Mouse (Mus musculus): Measurements from ENCODE around the gene Gm49383.

The Gm49383 gene

DNA sequence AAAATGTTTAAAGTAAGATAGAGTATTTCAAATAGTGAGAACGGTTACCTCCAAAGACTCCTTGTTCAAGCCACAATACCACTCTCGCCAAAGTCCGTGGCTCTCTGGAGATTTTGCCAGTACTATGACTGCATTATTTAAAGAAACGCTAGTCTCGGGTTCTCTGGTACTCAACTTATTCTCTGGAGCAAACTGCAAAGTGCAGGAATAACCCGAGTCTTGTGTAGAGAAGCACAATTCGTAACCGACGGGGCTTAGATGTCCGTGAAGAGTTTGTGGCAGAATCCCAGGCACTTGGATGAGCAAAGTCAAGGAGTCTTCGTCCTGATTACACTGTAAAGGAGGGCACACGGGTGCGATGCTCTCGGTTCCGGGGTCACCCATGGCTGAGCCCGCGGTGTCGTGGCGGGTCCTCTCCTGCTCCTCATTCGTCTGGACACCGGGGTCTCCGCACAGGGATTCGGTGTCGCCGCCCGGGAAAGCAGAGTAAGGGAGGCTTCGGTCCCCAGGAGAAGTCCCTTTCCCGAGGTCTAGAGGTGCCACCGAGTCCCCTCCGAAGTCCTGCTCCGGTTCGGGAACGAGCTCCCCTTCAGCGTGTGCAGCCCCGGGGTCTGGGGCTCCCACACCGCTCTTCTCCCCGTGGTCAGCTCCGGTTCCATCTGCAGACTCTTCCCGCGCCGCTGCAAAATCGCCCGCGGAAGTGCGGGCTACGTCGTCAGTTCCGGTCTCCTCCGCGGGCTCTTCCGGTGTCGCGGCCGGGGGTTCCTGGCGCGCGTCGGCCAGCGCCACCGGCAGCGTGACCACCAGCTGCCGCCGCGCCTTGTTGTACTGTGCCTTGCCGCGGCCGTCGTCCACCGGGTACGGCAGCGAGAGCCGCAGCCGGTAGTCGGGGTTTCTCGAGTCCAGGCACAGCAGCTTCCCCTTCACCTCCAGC is at the start of gene Gm49383:
TSS of gene Gm49383 (minus strand) at position 661 of the 934 bp plus-strand sequence.
- no peak for DNase-seq (ENCODE audit: low read depth, low spot score)

- no peak for DNase-seq (ENCODE audit: low read depth, low spot score)
These were observed 45.0 kb upstream of the Gm49383 start for GRCm38 (mm10) chr12:69241771-69242431.

DNA sequence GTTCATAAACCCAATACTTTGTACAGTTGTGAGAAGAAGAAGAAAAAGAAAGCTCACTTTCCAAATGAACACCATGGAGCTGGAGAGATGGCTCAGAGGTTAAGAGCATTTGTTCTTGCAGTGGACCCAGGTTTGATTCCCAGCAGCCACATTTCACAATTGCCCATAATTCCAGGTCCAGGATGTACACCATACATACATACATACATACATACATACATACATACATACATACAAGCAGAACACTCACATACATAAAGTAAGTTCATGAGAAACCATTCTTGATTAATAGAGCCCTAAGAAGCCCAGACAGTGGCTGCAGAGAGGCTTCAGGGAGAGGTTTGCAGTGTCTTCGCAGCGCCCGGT is 44.5 kb upstream of the Gm49383 start:
- DNase-seq (ENCODE audit: low read depth, low spot score): no peak

- DNase-seq (ENCODE audit: low read depth, low spot score): no peak
These were observed 44.0 kb upstream of the Gm49383 start, which contains the start of gene Klhdc1 for GRCm38 (mm10) chr12:69240876-69241275. Gene Klhdc1 (plus strand): TSS chr12:69241176.

- peak; percentile 33 for DNase-seq (ENCODE audit: low read depth, low spot score)
These were observed 41.4 kb upstream of the Gm49383 start for GRCm38 (mm10) chr12:69238284-69238683.

DNA sequence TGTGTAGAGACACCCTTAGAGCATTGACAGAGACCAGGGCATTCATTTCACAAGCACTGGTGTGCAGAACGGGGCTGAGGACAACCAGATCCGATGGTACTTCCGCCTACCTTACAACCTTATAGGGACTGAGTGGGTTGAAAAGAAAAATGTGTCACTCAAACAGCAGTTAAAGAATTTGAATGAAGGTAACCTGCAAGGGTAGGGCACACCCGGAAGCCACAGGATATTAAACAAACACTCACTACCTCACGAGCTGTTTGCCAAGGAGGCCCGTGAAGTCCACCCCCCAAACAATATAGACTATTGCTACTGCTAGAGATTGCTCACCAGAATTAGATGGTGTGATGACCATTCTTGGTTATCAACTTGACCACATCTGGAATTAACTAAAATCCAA is 38.9 kb upstream of the Gm49383 start:
- no peak for DNase-seq (ENCODE audit: low read depth, low spot score)

DNA sequence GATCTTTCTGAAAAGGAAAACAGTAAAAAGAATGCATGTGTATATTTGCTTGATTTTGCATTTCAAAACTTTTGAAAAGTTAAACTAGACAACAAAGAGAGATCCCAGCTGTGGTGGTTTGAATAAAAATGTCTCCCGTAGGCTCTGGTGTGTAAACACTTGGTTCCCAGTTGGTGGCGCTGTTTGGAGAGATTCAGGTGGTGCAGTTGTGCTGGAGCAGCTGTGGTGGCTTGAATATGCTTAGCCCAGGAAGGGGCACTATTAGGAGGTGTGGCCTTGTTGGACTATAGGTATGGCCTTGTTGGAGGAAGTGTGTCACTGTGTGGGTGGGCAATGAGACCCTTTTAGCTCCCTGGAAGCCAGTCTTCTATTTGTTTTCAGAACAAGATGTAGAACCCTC is 32.3 kb upstream of the Gm49383 start:
- DNase-seq (ENCODE audit: low read depth, low spot score): peak; percentile 91

DNA sequence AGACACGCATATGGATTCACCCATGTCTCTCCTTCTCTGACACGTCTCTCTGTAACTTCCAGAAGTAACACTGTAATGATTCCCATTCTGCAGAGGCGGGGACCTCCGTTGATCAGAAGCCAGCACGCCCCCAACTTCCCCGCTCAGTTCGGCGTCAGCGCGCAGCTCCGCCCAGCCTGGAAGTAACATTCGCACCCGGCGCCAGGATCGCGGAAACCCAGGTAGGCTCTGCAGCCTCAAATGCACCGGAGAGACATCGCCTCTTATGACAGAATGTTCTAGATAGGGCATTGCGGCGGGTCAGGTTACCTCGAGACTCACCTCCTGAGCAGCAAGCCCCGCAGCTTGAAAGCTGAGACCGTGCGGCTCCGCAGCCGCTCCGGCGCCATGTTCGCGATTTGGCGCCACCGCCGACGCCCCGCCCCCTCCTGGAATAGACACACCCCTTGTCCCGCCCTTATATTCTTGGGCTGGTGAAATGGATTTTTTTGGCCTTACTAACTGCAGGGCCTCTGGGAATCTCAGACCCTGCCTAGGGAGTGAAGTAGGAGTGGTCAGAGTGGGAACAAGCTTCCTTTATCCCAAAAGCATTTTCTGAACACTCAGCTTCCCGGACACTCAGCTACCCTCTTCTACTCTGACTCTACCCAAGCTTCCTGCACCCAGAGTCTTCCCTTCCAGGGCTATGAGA is 31.0 kb upstream of the Gm49383 start, which contains the start of gene Pole2:
TSS of gene Pole2 (minus strand) at position 420 of the 691 bp plus-strand sequence.
- DNase-seq (ENCODE audit: low read depth, low spot score): peak; percentile 86

DNA sequence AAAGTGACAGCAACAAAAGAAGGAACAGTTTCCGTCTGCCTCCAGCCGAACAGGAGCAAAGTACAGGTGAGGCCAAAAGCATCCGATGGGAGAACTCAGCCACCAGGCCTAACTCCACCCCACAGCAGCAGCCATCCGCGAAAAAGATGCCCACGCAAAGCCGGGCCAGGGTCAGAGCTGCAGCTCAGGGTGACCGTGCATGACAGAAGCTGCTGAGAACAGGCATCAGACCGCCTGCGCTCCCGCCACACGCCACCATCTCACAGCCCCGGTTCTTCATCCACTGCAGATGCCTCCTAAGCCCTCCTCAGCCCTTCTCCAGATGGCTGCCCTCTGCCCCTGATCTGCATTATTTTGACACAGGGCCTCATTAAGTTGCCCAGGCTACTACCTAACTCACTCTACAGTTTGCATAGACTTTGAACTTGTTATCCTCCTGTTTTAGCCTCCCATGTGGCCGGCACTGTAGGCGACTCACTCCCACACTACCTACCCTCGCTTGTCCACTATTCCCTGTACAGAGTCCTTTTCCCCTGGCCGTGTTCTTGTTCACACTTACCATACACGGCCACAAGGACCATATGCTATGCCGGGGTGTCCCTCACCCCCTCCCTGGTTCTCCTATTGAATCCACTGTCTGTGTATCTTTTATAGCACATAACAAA is 23.8 kb upstream of the Gm49383 start:
- DNase-seq (ENCODE audit: low read depth, low spot score): no peak

GRCm38 (mm10) chr12:69216587-69216986 is 19.7 kb upstream of the Gm49383 start:
- no peak for DNase-seq (ENCODE audit: low read depth, low spot score)

DNA sequence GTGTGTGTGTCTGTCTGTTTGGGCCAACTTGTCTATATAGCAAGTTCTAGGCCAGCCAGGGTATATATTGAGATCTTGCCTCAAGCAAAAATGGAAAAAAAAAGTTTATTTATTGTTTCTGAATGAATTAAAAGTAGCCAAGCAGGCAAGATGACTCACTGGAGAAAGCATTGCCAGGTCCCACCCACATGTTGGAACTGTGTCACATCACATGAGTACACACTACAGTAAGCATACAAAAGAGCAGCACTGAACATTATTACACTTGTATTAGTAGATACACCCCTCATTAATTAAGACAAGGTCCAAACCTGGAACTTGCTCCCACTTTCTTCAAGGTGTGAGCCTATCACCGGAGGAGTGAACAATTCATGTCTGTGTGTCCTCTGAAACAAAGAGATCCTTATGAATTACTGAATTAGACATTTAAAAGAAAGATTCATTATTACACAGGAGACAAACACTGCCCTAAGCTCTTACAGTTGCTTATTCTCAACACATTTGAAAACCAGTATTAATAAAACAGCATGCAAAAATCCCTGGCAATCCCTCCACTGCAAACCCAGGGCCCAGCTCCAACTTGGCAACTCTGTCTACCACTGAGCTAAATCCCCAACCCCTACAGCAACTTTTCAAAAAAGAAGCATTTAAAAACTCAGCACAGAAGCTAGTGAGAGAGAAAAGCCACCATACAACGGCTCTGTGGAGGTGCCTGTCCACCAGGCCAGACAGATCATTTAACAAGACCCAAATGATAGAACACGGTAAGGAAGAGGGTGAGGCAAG is 18.3 kb upstream of the Gm49383 start:
- DNase-seq (ENCODE audit: low read depth, low spot score): no peak

- no peak for DNase-seq (ENCODE audit: low read depth, low spot score)
These were observed 17.5 kb upstream of the Gm49383 start for GRCm38 (mm10) chr12:69214393-69214792.

DNA sequence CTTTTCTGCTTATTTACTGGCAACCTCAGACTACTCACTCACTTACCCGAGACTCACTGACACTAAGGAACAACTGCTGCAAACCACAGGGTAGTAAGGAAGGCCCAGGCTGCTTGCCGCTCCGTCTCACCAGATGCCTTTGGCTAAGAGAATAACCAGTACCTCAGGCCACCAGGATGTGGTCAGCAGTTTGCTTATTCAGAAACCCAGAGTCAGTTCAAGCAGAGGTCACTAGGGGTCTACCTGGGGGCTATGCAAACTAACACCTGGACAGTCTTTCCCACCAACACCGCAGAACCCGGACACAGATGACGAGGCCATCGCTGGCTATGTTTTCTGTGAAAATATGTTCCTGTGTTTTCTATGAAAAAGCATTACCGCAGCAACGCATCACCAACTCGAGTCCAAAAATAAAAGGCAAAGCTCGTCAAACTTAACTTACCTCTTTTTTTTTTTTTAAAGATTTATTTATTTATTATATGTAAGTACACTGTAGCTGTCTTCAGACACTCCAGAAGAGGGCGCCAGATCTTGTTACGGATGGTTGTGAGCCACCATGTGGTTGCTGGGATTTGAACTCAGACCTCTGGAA is 16.4 kb upstream of the Gm49383 start:
- DNase-seq (ENCODE audit: low read depth, low spot score): no peak

DNA sequence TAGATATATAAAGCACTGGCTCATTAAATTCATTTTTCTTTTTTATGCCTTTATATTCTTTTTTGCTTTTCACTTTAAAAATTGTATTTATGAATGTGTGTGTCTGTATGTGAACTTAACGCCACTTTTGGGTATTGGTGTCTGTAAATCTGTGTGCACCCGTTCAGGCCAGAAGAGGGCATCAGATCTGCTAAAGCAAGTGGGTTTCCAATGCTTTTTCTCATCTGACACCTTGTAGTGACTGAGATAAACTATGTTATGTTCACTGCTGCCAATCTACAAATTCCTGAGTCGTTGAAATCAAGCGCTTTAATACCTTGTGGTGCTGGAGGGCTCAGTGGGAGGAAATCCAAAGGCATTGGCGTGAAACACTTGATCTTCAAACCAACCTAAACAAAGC is 14.2 kb upstream of the Gm49383 start:
- DNase-seq (ENCODE audit: low read depth, low spot score): peak; percentile 58

DNA sequence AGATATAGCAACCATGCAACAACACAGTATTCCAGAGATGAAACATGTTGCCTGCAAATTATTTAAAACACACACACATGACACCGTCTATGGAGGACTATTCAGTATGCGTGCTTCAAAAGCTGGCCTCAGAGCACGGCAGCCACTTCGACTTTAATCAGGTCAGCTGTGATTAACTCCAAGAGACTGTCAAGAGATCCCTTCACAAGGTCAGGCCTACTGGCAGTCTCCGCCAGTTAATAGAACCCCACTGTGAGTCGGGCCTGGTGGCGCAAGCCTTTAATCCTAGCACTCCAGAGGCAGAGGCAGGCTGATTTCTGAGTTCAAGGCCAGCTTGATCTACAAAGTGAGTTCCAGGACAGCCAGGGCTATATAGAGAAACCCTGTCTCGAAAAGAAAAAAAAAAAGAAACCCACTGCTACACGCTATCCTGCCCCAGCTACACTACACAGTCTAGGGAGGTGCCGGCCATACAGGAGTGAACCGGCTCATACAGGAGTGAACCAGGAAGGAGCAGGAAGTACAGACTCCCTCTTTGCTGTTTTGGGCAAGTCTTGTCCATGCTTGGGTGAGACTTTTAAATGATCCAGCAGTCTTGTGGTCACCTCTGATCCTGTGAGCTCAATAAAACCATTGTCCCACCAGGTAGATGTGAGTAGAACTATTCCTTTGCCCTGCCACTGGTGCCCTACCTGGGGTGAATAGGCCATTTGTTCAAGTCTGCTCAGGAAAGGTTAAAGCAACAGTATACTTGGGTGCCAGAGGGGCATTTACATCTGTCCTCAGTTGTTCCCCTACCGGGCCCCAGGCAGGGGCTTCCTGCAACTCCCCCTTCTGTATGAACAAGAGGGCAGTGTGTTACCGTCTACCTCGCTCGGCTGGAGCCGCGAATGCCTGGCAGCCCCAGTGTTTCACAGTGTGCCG is 13.4 kb upstream of the Gm49383 start:
- DNase-seq (ENCODE audit: low read depth, low spot score): peak; percentile 92

DNA sequence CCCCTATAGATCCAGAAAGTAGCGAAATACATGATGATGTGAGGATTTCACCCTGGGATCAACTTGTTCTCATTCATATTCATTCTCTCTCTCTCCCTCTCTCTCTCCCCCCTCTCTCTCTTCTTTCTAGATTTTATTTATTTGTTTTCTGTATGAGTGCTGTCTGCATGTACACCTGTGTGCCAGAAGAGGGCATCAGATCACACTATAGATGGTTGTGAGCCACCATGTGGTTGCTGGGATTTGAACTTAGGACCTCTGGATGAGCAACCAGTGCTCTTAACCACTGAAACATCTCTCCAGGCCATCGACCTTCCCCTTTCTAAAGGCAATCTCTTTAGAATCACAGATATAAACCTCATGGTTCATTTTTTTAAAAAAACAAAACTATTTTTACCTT is 11.6 kb upstream of the Gm49383 start:
- DNase-seq (ENCODE audit: low read depth, low spot score): peak; percentile 62

GRCm38 (mm10) chr12:69207926-69208325 is 11.0 kb upstream of the Gm49383 start:
- DNase-seq (ENCODE audit: low read depth, low spot score): no peak

DNA sequence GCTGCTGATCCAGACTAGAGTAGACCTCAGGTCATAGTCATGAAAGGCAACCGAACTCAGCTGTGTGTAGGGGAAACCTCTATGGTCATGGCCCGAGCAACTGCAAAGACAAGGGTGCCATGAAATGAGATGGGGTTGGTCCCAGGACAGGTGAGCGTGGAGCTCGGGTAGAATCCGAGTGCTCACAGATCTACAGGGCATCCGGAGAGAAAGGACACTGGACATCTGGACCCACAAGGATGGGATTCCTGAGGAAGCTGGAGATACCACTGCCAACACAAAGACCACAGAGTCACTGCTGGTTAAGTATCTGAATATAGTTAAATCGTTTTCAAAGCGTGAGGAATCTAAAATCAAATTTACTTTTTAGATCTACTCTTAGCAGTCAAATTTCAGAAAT is 10.5 kb upstream of the Gm49383 start:
- no peak for DNase-seq (ENCODE audit: low read depth, low spot score)

Measured in ES-CJ7 (cell line).